Mouse (Mus musculus): Measurements from ENCODE around the gene Xrra1. TPM values are rescaled to one million over a fixed set of nuclear protein-coding genes. Genes with fewer than 3 reads are reported as not detected.

The Xrra1 gene
- polyA plus RNA-seq, 1 experiment, result 0.03 TPM

DNA sequence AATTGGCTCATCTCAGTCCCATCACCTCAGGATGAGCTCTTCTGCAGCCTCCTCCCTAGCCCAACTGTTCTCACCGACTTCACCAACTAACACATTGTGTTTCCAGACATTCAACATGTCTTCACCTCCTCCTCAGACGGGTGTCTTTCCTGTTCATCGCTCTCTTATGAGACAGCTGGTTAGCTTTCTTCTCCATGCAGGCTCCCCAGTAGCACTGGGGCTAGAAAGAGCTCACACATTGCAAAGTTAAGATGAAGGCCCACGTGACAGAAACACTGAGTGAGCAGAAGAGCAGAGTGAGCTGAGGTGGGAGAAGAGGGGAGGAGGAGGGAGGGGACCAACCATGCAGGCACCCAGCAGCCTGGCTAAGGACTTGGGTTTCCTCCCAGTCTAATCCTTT lies 43.3 kb downstream of the Xrra1 start:
- no peaks in the 10 kb centered on the region; the same call in 1 of the 2 replicates for H3K27me3 ChIP-seq (ENCODE audit: control insufficient read depth)
- no peak for TF ChIP-seq GATA1 (IDR thresholded peaks at IDR 0.05; ENCODE audit: low read length)
- no peak for TF ChIP-seq TAL1 (IDR thresholded peaks at IDR 0.05; ENCODE audit: low read length)
- no peak overlapping the region for H3K4me3 ChIP-seq (replicated peaks)
- peaks cover 16% of the 10 kb centered on the region for H3K4me1 ChIP-seq (ENCODE audit: control insufficient read depth)
- no peaks in the 10 kb centered on the region for H3K9me3 ChIP-seq (ENCODE audit: control insufficient read depth, low read length)
- no peaks in the 10 kb centered on the region for H3K36me3 ChIP-seq (ENCODE audit: control insufficient read depth)

GRCm38 (mm10) chr7:99902918-99903665 lies 44.2 kb downstream of the Xrra1 start:
- H3K27me3 ChIP-seq (ENCODE audit: control insufficient read depth), result no peaks in the 10 kb centered on the region; the same call in 1 of the 2 replicates

DNA sequence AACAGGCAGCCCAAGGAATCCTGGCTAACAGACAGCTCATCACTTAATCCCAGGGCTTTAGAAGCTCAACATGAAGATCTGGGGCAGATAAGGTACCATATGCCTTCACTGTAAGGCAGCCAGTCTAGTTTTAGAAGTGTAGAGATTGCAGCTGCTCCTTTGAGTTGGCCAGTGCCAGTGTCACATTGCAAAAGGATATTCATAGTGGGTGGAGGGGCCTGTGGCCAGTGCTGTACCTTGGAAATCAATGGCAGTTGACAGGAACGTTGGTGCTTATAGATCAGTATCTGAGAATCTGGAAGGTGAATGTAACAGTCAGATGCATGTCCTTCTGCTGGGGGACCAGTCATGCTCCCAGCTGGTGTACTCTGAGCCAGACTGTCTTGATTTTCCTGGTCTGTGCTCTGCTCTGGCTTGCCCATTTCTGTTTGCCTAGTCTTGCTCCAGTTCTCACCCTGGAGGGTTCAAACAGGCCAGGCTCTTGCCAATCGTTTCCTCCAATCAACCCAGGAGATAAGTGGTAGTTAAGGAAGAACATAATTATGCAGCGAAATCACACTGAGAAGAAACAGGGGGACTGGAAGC lies 45.6 kb downstream of the Xrra1 start:
- Histone ChIP-seq H3K9me3 (ENCODE audit: control insufficient read depth, low read length) (no peaks in the 10 kb centered on the region), H3K27me3 (ENCODE audit: control insufficient read depth) (no peaks in the 10 kb centered on the region; the same call in 1 of the 2 replicates), H3K4me1 (ENCODE audit: control insufficient read depth) (peaks cover 34% of the 10 kb centered on the region), H3K36me3 (ENCODE audit: control insufficient read depth) (no peaks in the 10 kb centered on the region), H3K4me3 (replicated peaks) (no peak overlapping the region)
- no peak for TF ChIP-seq GATA1 (IDR thresholded peaks at IDR 0.05; ENCODE audit: low read length)
- TF ChIP-seq TAL1 (IDR thresholded peaks at IDR 0.05; ENCODE audit: low read length), result no peak

More at GRCm38 (mm10) chr7:99902918-99903665, 44.2 kb downstream of the Xrra1 start:
- H3K4me3 ChIP-seq (replicated peaks), result no peak overlapping the region
- no peaks in the 10 kb centered on the region for H3K36me3 ChIP-seq (ENCODE audit: control insufficient read depth)
- H3K4me1 ChIP-seq (ENCODE audit: control insufficient read depth), result peaks cover 24% of the 10 kb centered on the region
- TF ChIP-seq TAL1 (IDR thresholded peaks at IDR 0.05; ENCODE audit: low read length), result no peak
- TF ChIP-seq GATA1 (IDR thresholded peaks at IDR 0.05; ENCODE audit: low read length), result no peak
- no peaks in the 10 kb centered on the region for H3K9me3 ChIP-seq (ENCODE audit: control insufficient read depth, low read length)

DNA sequence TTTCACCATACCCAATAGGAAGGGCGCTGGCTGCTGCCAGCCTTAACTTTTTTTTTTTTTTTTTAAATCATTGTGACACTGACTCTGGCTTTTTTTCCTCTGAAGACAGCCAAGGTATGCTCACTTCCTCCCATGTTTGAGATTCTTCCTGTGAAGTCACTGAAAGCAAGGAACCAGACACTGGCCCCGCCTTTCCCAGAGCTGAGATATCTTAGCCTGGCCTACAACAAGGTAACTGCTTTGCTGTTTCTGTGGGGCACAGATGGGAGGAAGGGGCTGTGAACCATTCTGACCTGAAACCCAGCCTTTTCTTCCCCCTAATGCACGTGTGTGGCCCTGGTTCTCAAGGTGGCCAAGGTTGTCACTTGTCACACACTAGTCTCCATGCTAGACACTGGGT lies 47.4 kb downstream of the Xrra1 start:
- Histone ChIP-seq H3K27me3 (ENCODE audit: control insufficient read depth) (no peaks in the 10 kb centered on the region; the same call in 1 of the 2 replicates), H3K4me3 (replicated peaks) (no peak overlapping the region), H3K9me3 (ENCODE audit: control insufficient read depth, low read length) (no peaks in the 10 kb centered on the region), H3K4me1 (ENCODE audit: control insufficient read depth) (peaks cover 34% of the 10 kb centered on the region), H3K36me3 (ENCODE audit: control insufficient read depth) (no peaks in the 10 kb centered on the region)
- TF ChIP-seq GATA1 (IDR thresholded peaks at IDR 0.05; ENCODE audit: low read length) (no peak), TAL1 (IDR thresholded peaks at IDR 0.05; ENCODE audit: low read length) (no peak)

DNA sequence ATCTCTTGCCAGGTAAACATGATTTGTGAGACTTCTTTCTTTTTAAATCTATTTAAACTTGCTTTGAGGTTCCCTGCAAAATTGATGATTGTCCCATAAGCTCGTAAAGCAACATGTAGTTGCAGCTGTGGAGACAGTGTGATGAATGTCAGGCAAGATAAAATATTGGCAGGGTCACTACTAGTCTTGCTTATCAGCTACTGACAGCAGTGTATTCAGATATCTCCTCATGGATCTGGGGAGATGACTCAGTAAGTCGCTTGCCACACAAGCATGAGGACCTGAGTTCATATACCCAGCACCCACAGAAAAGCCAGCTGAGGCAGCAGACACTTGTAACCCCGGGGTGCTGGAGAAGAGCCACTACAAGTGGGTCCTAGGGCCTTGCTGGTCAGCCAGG lies 48.5 kb downstream of the Xrra1 start:
- no peak overlapping the region for H3K4me3 ChIP-seq (replicated peaks)
- H3K36me3 ChIP-seq (ENCODE audit: control insufficient read depth), result no peaks in the 10 kb centered on the region
- H3K27me3 ChIP-seq (ENCODE audit: control insufficient read depth), result no peaks in the 10 kb centered on the region
- peaks cover 34% of the 10 kb centered on the region for H3K4me1 ChIP-seq (ENCODE audit: control insufficient read depth)
- TF ChIP-seq GATA1 (IDR thresholded peaks at IDR 0.05; ENCODE audit: low read length) (0 out of 2 replicates have a peak, but pooled peaks have one; percentile 17), TAL1 (IDR thresholded peaks at IDR 0.05; ENCODE audit: low read length) (0 out of 3 replicates have a peak, but pooled peaks have one; percentile 16)
- no peaks in the 10 kb centered on the region for H3K9me3 ChIP-seq (ENCODE audit: control insufficient read depth, low read length)

DNA sequence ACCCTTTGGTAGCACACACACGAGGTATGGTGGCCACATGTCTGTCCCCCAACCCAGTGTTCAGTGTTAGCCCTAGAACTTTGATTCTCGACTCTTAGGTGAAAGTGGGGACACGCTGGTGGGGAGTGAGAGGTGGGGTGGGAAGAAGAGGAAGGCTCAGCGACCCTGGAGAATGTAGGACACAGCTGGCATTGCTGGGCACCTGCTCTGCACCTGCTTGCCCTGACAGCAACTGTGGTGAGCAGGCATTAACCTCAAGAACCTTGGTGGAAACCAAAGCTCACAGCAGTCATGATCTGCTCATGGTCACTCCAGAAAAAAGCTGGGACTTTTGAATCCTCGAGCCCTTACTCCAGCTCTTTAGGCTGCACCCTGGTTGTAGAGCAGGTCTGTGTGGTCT lies 52.1 kb downstream of the Xrra1 start:
- Histone ChIP-seq H3K4me1 (ENCODE audit: control insufficient read depth) (peaks cover 30% of the 10 kb centered on the region), H3K27me3 (ENCODE audit: control insufficient read depth) (peaks cover 20% of the 10 kb centered on the region)
- TF ChIP-seq GATA1 (IDR thresholded peaks at IDR 0.05; ENCODE audit: low read length) (no peak), TAL1 (IDR thresholded peaks at IDR 0.05; ENCODE audit: low read length) (no peak)

DNA sequence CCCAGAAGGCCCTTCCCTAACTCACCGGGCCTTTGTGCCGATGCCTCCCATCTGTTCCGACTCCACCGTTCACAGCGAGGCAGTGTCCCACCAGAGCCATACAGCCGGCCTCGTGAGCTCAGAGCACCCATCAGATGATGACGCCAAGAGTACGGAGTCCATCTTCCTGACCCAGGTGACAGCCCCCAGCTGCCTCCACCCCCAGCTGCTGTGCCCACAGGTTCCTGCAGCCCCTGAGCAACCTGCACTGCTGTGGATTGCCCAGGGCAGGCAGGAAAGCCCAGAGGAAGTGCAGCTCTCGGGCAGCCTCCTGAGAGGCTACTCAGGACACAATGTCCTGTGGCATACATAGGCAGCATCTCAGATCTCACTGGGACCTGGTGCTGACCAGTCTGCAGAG lies 55.4 kb downstream of the Xrra1 start:
- Histone ChIP-seq H3K36me3 (ENCODE audit: control insufficient read depth) (no peaks in the 10 kb centered on the region), H3K4me3 (replicated peaks) (no peak overlapping the region), H3K4me1 (ENCODE audit: control insufficient read depth) (peaks cover 2% of the 10 kb centered on the region; the same call in 1 of the 2 replicates), H3K27me3 (ENCODE audit: control insufficient read depth) (peaks cover 51% of the 10 kb centered on the region), H3K9me3 (ENCODE audit: control insufficient read depth, low read length) (no peaks in the 10 kb centered on the region)
- no peak for TF ChIP-seq GATA1 (IDR thresholded peaks at IDR 0.05; ENCODE audit: low read length)
- no peak for TF ChIP-seq TAL1 (IDR thresholded peaks at IDR 0.05; ENCODE audit: low read length)

More for the DNA sequence above, 52.1 kb downstream of the Xrra1 start:
- no peaks in the 10 kb centered on the region for H3K9me3 ChIP-seq (ENCODE audit: control insufficient read depth, low read length)
- H3K4me3 ChIP-seq (replicated peaks), result no peak overlapping the region
- no peaks in the 10 kb centered on the region for H3K36me3 ChIP-seq (ENCODE audit: control insufficient read depth)

- Histone ChIP-seq H3K36me3 (ENCODE audit: control insufficient read depth) (no peaks in the 10 kb centered on the region), H3K9me3 (ENCODE audit: control insufficient read depth, low read length) (no peaks in the 10 kb centered on the region), H3K27me3 (ENCODE audit: control insufficient read depth) (peaks cover 51% of the 10 kb centered on the region), H3K4me3 (replicated peaks) (no peak overlapping the region), H3K4me1 (ENCODE audit: control insufficient read depth) (peaks cover 2% of the 10 kb centered on the region; the same call in 1 of the 2 replicates)
- TF ChIP-seq TAL1 (IDR thresholded peaks at IDR 0.05; ENCODE audit: low read length) (no peak), GATA1 (IDR thresholded peaks at IDR 0.05; ENCODE audit: low read length) (no peak)
These were observed 56.6 kb downstream of the Xrra1 start for GRCm38 (mm10) chr7:99915511-99915910.

DNA sequence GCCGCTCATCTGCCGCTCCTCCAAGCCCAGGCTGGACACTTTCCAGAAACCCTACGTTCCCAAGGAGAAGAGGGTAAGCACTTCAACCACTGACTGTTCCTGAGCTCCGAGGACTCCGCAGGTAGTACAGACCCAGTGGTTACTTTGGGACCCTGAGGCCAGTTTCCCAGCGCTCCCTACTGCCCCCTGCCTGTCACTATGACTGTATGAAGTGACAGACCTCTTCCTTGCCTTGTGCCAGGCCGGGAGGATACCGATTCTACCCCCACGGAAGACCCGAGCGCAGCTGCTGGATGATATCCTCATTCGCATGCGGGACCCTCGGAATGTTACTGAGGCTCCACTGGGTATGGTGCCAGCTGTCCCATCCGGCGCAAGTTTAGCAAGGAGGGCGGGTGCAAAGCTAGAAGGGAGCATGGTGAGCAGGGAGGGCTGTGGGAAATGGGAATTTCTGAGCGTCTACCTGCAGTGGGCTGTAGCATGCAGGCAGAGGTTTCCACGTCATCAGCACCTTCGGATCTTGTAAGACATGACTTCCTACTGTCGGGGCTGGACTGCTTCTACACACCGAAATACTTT lies 57.9 kb downstream of the Xrra1 start:
- H3K4me3 ChIP-seq (replicated peaks), result no peak overlapping the region

More for the DNA sequence above, 57.9 kb downstream of the Xrra1 start:
- no peak for TF ChIP-seq GATA1 (IDR thresholded peaks at IDR 0.05; ENCODE audit: low read length)
- no peak for TF ChIP-seq TAL1 (IDR thresholded peaks at IDR 0.05; ENCODE audit: low read length)
- Histone ChIP-seq H3K27me3 (ENCODE audit: control insufficient read depth) (peaks cover 51% of the 10 kb centered on the region), H3K4me1 (ENCODE audit: control insufficient read depth) (peaks cover 2% of the 10 kb centered on the region; the same call in 1 of the 2 replicates), H3K36me3 (ENCODE audit: control insufficient read depth) (no peaks in the 10 kb centered on the region), H3K9me3 (ENCODE audit: control insufficient read depth, low read length) (no peaks in the 10 kb centered on the region)
